Mouse (Mus musculus) testis, adult 2 months (tissue): Measurements from ENCODE around the gene Cpvl.

ENCODE experiments used
- CTCF ChIP-seq: fragments of 200-500 bp; IDR thresholded peaks from 2 replicates; pipeline ENCODE4 v1.5.1; 2012; ENCODE audit warnings: low read depth, mild to moderate bottlenecking, inconsistent platforms, low read length, moderate library complexity; ENCODE audit not compliant: control insufficient read depth, insufficient read depth, insufficient replicate concordance
- POLR2A ChIP-seq: fragments of 200-500 bp; IDR thresholded peaks from 2 replicates; pipeline ENCODE4 v1.6.1; 2012; ENCODE audit warnings: low read depth, mild to moderate bottlenecking, inconsistent platforms, low read length, moderate library complexity; ENCODE audit not compliant: control insufficient read depth

- TF ChIP-seq CTCF: no peak
- no peak for TF ChIP-seq POLR2A
Measured at GRCm38 (mm10) chr6:53912112-53912782, 66.2 kb downstream of the Cpvl start.
